Mouse (Mus musculus) neural tube, embryonic 11.5 days (tissue): ENCODE data around the gene Ubap2. TPM values are rescaled to one million over a fixed set of nuclear protein-coding genes. Genes with fewer than 3 reads are reported as not detected.

Source experiments
- ATAC-seq: fragments of 200-750 bp; cut with Nextera tagmentation; 2 replicates; pipeline ENCODE4 v1.8.0; 2017; ENCODE audit warnings: moderate number of reproducible peaks, mild to moderate bottlenecking, moderate TSS enrichment, moderate library complexity; ENCODE audit not compliant: insufficient read depth, low FRiP score, low TSS enrichment
- DNase-seq: peaks from one replicate; pipeline ENCODE4 v3.0.0-alpha.2; 2015; ENCODE audit warnings: low spot score
- H3K27ac ChIP-seq: fragments of 300-500 bp; sonication (generic); 2 replicates; pipeline ENCODE4 v1.5.1; 2014; ENCODE audit warnings: low read depth, mild to moderate bottlenecking, low read length
- H3K27me3 ChIP-seq: fragments of 300-500 bp; sonication (generic); 2 replicates; pipeline ENCODE4 v1.6.1; 2014; ENCODE audit warnings: mild to moderate bottlenecking, low read length, mixed read lengths; ENCODE audit not compliant: control insufficient read depth, insufficient read depth
- H3K36me3 ChIP-seq: fragments of 300-500 bp; sonication (generic); 2 replicates; pipeline ENCODE4 v1.6.1; 2014; ENCODE audit warnings: mild to moderate bottlenecking, low read length, moderate library complexity, mixed read lengths; ENCODE audit not compliant: control insufficient read depth, insufficient read depth
- H3K4me1 ChIP-seq: fragments of 300-500 bp; sonication (generic); 2 replicates; pipeline ENCODE4 v1.6.1; 2014; ENCODE audit warnings: low read length, mixed read lengths; ENCODE audit not compliant: control insufficient read depth, insufficient read depth
- H3K4me2 ChIP-seq: fragments of 300-500 bp; sonication (generic); 2 replicates; pipeline ENCODE4 v1.6.1; 2014; ENCODE audit warnings: low read depth, mild to moderate bottlenecking, moderate library complexity
- H3K4me3 ChIP-seq: fragments of 300-500 bp; sonication (generic); 2 replicates; pipeline ENCODE4 v1.5.1; 2014; ENCODE audit warnings: low read depth, low read length
- H3K9ac ChIP-seq: fragments of 300-500 bp; sonication (generic); 2 replicates; pipeline ENCODE4 v1.6.1; 2014; ENCODE audit warnings: mild to moderate bottlenecking, low read length
- H3K9me3 ChIP-seq: fragments of 300-500 bp; sonication (generic); 2 replicates; pipeline ENCODE4 v1.6.1; 2016; ENCODE audit warnings: low read length; ENCODE audit not compliant: control insufficient read depth
- WGBS: fragments of 180-500 bp; shearing (Covaris S2); extraction: QIAGEN DNeasy Blood & Tissue Kit; methylation state at CpG from one replicate; pipeline ENCODE4 v1.1.7; 2014; 5-methylcytosine and 5-hydroxymethylcytosine counted together
- polyA plus RNA-seq: library from polyadenylated mRNA; unstranded; fragments of >200 nt; fragmentation: Nextera tagmentation; extraction: Ambion mirVana; gene quantifications from 2 replicates; pipeline ENCODE4 v1.2.1, GENCODE M21; 2014

Ubap2 gene
- polyA plus RNA-seq: 76.7 and 77.3 TPM in 2 replicates

DNA sequence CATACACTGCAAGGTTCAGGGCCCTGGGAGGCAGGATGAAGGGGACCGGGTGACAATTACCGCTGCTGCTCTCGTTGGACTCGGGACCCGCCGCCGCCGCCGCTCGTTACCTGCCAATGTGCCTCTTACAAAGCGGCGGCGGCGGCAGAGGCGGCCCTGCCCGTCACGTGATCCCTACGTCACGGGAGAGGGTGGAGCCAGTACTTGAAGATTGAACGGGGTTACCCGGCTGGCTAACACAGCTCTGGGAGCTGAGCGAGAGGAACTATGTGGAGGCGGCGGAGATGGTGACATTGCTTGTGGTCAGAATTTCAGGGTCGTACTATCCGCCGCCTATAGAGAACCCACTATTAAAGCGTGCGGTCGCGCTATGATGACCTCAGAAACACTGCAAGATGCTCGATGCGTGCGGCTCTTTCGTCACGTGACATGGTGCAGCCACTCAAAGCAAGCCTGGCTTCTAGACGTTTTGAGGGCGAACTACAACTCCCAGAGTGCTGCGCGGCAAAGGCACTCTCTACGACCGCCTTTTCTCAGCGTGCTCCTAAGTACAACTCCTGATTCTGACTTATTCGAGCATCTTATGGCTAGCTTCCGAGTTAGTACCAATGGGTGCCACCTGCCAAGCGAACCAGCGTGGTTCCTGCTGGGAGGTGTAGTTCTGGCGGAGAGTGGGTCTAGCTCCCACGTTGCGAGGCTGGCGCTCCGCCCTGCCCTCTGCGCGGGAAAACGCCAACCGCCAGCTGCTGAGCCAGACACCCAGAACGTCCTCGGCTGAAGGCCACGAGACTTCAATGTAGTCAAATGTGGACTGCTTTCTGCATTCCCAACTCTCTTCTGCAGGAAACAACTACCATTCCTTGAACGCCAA lies at the start of gene Ubap2:
Ubap2 (minus strand) TSS at position 165 of the 871 bp plus-strand sequence.
- no peaks in the 10 kb centered on the region for H3K9me3 ChIP-seq
- no peaks in the 10 kb centered on the region for H3K27me3 ChIP-seq
- H3K4me2 ChIP-seq: peak within 1 kb of the TSS; percentile 89
- H3K4me3 ChIP-seq: peak within 1 kb of the TSS; percentile 93
- DNase-seq: peak; percentile 96
- H3K4me1 ChIP-seq: peaks cover 22% of the 10 kb centered on the region
- H3K9ac ChIP-seq: peak within 1 kb of the TSS; percentile 93
- peak within 1 kb of the TSS; percentile 83 for H3K27ac ChIP-seq
- 0 out of 2 replicates have a peak, but pooled peaks cover 4% of the 10 kb centered on the region for H3K36me3 ChIP-seq
- WGBS: under 1% methylated on average over 60 of the region's 60 CpGs
- peak; percentile 98 for ATAC-seq

DNA sequence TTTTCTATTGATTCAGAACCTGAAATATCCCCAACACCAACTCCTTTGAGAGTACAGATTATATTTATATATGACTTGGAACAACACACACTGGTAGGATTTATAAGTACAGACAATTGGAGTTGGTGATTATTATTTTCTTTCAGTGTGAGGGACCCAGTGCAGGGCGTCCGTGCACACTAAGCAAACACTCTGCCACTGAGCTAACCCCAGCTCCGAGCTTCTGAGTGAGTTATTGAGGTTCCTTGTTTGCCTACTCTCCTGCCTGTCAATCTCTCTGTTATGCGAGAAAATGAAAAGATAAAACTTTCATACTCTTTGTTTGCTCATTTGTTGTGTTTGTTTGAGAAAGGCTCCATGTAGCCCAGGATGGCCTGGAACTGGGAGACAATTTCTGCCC lies 46.0 kb upstream of the Ubap2 start:
- no peaks in the 10 kb centered on the region for H3K4me1 ChIP-seq
- WGBS: 69% methylated on average over 4 of the region's 4 CpGs
- no peak overlapping the region for H3K9ac ChIP-seq
- no peaks in the 10 kb centered on the region for H3K27me3 ChIP-seq
- no peaks in the 10 kb centered on the region for H3K9me3 ChIP-seq
- ATAC-seq (no peak), DNase-seq (no peak)
- no peak overlapping the region for H3K27ac ChIP-seq
- no peaks in the 10 kb centered on the region for H3K36me3 ChIP-seq
- H3K4me3 ChIP-seq: no peak overlapping the region
- no peak overlapping the region for H3K4me2 ChIP-seq

DNA sequence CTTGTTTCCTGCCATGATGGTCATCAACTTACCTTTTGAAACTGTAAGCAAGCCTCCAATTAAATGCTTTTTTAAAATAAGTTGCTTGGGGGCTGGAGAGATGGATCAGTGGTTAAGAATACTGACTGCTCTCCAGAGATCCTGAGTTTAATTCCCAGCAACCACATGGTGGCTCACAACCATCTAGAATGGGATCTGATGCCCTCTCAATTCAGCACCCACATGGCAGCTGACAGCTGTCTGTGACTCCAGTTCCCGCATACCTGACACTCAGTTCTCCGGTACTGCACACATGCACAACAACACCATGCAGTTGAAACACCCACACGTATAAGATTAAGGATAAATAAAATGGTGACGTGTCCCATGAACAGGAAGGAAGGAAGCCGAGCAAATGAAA lies 43.3 kb upstream of the Ubap2 start:
- Histone ChIP-seq H3K4me3 (no peak overlapping the region), H3K27ac (no peak overlapping the region), H3K27me3 (no peaks in the 10 kb centered on the region), H3K4me2 (no peak overlapping the region), H3K9me3 (no peaks in the 10 kb centered on the region), H3K9ac (no peak overlapping the region), H3K4me1 (peaks cover 2% of the 10 kb centered on the region), H3K36me3 (no peaks in the 10 kb centered on the region)
- DNase-seq: no peak
- 89% methylated on average over 5 of the region's 5 CpGs for WGBS
- no peak for ATAC-seq

DNA sequence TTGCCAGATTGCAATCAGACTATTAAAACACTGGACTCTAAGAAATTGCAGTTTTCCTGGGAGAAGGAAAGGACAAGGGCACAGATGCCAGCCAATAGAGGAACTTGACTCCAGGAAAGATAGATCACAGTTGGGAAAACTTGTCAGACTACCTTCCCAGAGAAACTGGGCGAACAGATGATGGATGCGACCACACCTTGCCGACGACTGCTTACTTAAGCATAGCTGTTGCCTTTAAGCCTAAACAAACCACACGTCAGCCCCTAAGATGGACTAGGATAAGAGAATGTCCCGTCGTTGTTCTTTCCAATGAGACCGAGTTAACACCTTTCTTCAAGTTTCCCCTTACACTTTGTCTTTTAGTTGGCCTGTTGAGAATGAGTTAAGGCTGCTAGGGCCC lies 40.2 kb upstream of the Ubap2 start:
- Histone ChIP-seq H3K4me1 (peaks cover 6% of the 10 kb centered on the region), H3K36me3 (no peaks in the 10 kb centered on the region; the same call in 1 of the 2 replicates), H3K9ac (peak overlapping the region; percentile 90; the same call in 1 of the 2 replicates), H3K27ac (0 out of 2 replicates have a peak overlapping the region, but pooled peaks have one; percentile 81), H3K4me3 (peak overlapping the region; percentile 94), H3K27me3 (no peaks in the 10 kb centered on the region), H3K4me2 (peak overlapping the region; percentile 61), H3K9me3 (no peaks in the 10 kb centered on the region)
- WGBS: 60% methylated on average over 8 of the region's 8 CpGs
- ATAC-seq (no peak), DNase-seq (no peak)

DNA sequence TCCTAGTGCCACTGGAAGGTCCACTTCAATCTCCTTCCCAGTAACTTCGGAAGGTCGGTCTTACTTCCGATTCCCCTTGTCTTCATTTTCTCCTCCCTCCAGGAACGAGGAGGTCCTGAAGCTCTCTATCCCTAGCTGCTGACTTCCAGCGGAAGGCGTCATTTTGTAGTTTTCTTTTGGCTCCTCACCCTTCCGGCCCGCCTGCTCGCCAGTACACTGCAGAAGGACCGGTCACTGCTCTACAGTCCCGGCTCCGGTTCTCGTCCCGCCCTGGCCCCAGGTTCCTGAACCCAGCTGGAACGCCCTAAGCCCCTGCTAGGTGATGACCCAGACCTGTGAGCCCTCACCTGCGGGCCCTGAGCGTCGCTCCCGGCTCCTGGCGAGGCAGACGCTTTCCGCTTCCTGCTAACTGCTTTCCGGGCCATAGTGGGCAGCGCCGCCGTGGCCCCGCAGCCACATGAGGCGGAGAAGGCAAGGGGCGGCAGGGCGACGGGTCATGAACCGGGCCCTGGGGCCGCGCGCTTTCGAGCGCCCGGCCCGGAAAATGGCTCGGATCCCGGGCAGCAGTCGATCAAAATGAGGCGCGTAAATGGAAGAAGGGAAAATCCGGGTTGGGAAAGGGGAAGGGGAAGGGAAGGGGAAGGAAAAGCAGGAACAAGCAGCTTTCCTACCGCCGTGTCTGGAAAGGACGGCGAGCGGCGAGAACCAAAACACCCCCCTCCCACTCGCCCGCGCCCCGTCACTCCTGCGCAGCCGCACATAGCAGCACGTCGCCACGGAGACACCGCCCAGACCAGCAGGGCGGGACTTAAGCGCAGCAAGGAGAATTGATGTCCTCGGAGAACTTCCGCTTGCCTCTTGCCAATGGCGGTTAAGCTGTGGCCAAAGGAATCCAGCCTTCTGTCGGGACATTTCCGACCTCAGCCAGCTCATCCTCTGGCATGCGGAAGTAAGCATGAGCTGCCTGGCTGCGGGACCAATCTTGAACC lies 39.5 kb upstream of the Ubap2 start, which contains the start of gene Dcaf12:
Dcaf12 (minus strand) TSS at position 749 of the 989 bp plus-strand sequence.
- H3K4me3 ChIP-seq: peak within 1 kb of the TSS; percentile 94
- no peaks in the 10 kb centered on the region for H3K27me3 ChIP-seq
- peak; percentile 93 for ATAC-seq
- H3K4me1 ChIP-seq: peaks cover 6% of the 10 kb centered on the region
- H3K9ac ChIP-seq: peak within 1 kb of the TSS; percentile 90
- peak; percentile 95 for DNase-seq
- no peaks in the 10 kb centered on the region for H3K9me3 ChIP-seq
- H3K36me3 ChIP-seq: no peaks in the 10 kb centered on the region; the same call in 1 of the 2 replicates
- peak within 1 kb of the TSS; percentile 78 for H3K4me2 ChIP-seq
- H3K27ac ChIP-seq: peak within 1 kb of the TSS; percentile 81
- WGBS: under 1% methylated on average over 70 of the region's 70 CpGs

DNA sequence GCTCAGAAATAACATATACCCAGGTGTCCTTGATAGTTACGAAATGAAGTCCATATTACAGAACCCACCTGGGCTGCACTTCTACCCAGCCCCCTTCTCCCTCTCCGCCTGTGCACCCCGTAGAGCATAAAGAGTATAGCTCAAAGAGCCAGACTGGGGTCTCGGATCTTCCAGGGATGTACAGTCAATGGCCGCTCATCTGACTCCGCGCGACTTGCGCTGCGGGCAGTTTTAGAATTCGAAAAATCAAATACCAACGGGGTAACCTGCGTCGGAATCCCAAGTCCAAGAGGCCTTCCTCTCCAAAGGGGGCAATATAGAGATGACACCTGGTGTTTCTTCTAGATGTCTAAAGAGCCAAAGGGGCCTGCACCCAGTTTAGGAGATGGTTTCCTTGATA lies 38.8 kb upstream of the Ubap2 start:
- Histone ChIP-seq H3K36me3 (no peaks in the 10 kb centered on the region; the same call in 1 of the 2 replicates), H3K4me2 (peak overlapping the region; percentile 78), H3K4me3 (peak overlapping the region; percentile 94), H3K4me1 (peaks cover 6% of the 10 kb centered on the region), H3K9me3 (no peaks in the 10 kb centered on the region), H3K9ac (peak overlapping the region; percentile 90), H3K27me3 (no peaks in the 10 kb centered on the region), H3K27ac (peak overlapping the region; percentile 81; the same call in 1 of the 2 replicates)
- no peak for ATAC-seq
- no peak for DNase-seq
- 20% methylated on average over 14 of the region's 14 CpGs for WGBS

DNA sequence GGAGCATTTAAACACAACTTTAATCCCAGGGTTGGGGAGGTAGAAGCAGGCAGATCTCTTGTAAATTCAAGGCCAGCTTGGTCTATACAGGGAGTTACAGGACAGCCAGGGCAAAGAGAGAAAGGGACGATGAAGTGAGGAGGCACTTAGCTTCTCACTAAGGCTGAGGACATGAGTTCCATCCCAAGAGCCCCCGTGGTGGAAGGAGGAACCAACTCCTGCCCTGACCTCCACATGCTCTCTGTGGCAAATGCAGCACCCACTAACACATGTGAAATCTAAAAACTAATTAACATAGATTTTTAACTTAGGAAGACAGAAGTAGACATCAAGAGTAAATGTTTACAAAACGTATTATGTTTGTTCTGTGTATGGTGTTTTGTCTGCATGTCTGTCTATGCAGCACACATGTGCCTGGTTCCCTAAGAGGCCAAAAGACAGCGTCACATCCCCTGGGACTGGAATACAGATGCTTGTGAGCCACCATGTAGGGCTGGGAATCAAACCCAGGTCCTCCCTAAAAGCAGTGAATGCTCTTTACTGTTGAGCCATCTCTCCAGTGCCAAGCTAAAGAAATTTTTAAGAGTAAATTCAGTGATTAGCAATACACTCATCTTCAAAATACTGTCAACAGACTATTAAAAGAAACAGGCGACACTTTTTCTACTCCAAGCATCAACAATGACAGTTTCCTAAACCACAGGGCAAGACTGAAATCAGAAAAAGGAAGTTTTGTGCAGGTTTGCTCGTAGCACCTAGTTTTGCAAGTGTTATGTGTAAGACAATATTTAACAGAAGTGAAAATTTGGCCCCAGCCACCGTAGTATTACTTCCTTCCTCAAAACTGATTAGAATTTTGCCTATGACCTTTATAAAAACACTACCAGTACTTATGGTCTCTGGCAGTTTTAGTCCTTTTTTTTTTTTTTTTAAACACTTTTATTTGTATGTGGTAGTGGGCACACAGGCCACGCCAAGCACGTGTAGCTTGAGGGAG lies 35.9 kb upstream of the Ubap2 start:
- Histone ChIP-seq H3K27me3 (no peaks in the 10 kb centered on the region), H3K4me3 (no peak overlapping the region), H3K9me3 (no peaks in the 10 kb centered on the region), H3K36me3 (no peaks in the 10 kb centered on the region; the same call in 1 of the 2 replicates), H3K9ac (no peak overlapping the region), H3K27ac (no peak overlapping the region), H3K4me2 (no peak overlapping the region), H3K4me1 (peaks cover 6% of the 10 kb centered on the region)
- WGBS: 91% methylated on average over 9 of the region's 9 CpGs
- ATAC-seq: no peak
- no peak for DNase-seq
